Mouse (Mus musculus): ENCODE data around the gene Ptch1.
A peak's percentile ranks its signal among the peaks of the same experiment; 100 is the strongest.

Ptch1 gene

DNA sequence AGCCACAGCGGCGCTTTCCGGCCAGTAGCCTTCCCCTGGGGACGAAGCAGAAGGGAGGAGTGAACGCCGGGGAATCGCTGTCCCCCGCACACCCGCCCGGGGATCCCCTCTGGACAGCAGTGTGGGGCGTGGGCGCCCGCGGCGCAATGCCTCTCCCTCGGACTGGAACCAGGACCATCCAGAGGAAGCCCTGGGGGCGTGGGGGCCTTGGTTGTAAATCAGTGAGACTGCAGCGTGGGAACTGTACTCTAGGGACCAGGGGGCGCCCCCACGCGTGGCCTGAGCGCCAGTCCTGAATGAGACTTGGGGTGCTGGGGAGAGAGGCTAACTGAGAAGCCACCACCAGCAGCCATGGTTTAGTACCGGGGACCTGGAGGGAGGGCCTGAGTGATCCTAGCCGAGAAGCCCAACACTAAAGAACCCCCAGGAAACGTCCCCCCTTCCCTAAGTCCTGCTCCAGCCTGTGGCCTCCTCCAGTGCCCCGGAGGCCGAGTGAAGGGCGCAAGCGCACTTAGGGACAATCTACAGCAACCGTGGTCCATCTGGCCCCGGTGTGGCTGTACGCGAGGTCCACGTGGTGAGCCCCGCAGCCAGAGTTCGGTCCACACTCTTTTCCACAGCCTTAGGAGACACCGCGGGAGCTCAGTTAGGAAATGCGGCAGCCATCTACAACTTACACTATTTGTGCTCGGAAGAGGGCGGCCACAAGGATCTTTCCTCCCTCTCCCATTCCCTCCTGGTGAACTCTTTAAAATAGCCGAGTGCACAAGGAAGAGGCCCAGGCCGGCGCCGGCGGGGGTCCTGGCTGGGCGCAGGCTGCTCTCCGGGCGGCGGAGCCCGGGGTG, 9.4 kb downstream of the Ptch1 start:
- DNase-seq (ENCODE audit: low spot score), result no peak

DNA sequence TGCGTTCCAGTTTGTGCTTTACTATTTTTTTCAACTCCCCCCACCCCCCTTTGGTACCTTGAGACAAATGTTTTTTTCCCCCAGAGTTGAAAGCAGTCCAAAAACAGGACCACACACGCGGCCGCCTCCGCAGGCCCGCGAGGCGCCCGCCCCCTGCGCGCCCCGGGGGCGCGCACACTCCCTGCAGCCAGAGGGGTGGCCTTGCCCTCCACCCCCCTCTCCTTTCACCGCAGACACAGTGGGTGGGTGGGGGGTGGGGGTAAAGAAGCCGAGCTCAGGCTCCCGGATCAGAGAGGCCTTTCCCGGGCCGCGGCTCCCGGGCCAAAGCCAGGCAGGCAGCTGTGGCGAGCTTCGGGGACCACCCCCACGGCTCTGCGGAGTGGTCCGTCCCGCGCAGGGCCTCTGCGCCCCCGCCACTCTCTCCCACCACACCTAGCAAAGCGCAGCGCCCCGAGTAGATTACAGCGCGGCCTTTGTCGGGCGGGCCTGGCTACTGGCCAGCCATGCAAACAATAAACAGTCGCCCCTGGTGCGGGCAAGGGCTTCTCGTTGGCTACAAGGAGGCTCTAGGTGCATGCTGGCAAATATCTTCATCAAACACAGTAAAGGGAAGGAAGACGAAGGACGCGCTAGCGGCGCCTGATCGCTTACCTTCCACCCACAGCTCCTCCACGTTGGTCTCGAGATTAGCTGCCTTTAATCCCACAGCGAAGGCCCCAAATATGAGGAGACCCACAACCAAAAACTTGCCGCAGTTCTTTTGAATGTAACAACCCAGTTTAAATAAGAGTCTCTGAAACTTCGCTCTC, 10.2 kb downstream of the Ptch1 start:
- peak; percentile 24 for DNase-seq (ENCODE audit: low spot score)

DNA sequence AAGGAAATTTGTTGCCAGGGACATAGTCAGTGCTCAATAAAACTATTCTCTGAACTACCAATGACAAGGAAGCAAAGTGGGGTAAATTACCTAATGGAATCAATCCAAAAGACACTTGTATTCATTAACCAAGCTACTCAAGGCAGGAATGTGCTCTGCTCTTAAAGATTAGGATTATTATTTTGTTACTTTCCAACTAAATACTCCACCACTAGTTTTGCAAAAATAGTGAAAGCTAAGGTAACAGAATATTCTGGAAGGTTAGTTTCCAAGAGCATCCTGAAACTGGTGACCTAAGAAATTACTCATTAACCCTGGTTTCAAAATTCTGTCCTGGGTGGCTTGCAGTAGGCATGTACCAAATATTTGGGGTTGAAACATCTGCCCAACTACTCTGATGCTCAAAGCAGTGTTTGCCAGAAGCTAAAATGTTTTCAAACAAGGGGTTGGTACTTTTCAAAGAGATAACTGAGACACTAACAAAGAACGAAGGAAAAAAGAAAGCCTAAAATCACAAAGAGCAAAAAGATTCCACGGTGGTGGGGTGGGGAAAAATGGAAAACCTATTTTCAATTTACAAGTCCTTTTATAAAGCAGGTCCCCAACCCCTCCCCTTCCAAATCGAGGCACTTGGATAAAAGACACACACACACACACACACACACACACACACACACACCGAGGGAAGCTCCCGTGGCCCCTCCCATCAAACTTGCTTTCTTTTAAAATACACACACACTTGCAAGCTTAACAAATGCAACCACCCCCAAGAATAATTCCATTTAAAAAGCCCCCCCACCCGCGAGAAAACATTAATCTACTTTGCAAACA, 11.0 kb downstream of the Ptch1 start:
- DNase-seq (ENCODE audit: low spot score), result no peak

DNA sequence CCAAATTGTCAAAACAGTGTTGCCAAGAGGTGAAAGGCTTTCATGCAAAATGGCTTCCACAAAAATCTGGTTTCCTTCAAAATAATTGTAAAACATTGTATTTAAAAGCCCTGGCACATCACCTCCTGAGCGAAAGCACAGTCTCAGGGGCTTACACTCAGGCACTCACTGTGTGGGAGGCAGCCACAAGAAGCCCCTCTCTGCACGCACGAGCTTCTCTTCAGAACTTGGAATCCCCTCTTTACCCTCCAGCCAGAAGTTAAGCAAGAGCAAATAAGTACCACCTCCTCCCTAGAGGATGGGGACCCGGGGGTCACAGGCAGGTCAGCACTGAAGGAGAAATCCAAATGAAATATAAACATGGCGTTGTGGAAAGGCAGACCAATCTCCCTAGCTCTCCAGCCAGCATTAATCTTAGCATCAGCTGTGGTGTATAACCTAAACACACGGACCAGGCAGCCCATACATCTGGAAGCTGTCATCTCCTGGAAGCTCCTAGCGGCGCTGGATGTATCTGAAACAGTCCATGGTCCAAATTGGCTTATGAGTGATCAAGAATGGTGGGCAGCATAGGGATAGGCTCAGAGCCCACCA, 15.0 kb downstream of the Ptch1 start:
- DNase-seq (ENCODE audit: low spot score), result no peak

DNA sequence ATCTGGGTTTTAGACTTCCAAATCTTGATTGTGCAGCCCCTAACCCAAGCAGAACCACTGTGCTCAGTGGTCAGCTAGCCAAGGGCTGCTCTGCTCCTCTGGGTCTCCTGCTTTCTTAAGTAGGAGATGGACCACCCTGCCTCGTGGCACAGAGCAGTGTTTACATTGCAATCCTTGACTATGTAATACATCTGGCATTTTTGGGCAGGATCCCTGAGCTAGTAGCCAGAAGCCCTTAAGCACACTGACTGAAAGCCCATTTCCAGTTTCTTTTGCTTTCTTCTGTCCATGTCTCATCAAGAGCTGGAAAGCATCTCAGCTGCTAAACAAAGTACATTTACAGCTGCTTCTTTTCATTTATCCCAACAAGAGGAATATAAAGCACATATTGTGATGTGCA, 17.0 kb downstream of the Ptch1 start:
- DNase-seq (ENCODE audit: low spot score), result no peak

DNA sequence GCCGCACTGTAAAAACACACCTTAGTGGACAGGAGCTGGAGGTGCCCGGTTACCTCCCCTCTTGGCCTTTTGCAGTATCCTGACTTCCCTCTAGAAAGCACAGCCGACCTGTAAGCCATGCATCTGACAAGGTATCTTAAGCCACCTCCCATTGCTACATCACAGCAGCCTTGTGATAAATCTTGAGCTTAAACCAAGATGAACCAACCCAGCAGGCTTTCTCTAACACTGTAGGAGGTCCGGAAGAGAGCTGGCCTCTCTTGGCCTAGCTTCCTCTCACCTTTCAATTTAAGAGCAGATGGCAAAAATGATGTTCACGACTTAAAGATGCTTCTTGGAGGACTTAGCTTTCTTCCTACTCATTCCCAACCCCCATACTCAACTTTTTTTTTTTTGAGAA, 17.5 kb downstream of the Ptch1 start:
- no peak for DNase-seq (ENCODE audit: low spot score)

DNA sequence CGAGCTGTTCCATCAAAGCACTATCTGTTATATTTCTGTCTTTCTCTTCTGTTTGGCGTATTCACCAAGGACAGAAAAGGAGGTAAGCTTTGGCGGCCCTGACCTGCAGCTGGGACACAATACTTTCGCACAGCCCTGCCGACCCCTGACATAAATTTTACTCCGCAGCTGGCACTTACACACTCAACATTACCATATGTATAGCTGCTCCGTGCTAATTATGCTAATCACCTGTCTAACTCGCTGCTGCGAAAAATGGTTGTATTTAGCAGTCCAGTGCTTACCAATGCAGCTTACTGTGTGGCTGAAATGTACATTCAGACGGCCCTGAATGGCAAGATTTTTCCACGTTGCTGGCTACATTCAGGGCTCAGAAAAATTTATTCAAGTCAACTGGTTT, 18.8 kb downstream of the Ptch1 start:
- no peak for DNase-seq (ENCODE audit: low spot score)

DNA sequence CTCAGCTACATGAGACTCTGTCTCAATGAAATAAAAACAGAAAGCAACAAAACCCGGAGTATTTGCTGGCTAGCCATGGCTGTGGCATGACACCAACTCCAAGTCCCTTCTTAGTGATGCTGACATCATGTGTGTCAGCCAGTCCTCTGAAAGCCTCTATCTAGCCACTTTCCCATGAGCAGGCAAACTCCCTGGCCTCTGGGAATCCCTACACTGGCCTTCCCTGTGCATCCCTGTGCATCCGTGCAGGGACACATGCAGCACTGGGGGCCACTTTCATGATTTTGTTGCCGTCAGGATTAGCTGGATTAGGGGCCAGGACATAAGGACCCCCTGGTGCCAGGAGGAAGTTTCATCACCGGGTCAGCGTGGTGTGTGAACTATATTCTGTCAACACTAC, 20.0 kb downstream of the Ptch1 start:
- DNase-seq (ENCODE audit: low spot score), result no peak

DNA sequence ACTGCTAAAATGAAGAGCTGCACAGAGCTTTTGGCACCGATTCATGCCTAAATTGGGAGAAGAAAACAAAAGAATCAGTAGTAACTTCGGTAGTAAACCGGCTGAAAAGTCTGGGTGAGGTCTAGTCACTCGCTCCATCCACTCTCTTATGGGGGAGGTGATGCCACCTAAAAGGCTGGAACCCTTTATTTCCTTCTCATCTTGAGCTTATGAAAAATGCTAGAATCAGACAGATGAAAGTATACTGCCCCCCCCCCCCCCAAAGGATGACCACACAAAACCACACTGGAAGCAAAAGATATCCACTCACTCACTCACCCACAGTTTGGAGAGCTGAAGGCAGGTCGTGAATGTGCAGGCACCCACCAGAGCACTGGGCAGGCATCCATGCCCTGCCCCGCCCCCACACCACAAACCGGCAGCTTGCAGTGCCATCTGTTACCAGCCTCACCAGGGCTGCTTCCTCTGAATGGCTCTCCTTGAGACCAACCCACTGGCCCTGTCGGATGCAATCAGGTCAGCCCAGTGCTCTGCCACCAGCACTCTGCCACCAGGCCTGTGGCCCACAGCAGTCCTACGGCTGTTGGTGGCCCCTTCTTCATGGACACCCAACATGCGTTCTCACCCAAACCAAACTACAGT, 21.0 kb downstream of the Ptch1 start:
- no peak for DNase-seq (ENCODE audit: low spot score)

DNA sequence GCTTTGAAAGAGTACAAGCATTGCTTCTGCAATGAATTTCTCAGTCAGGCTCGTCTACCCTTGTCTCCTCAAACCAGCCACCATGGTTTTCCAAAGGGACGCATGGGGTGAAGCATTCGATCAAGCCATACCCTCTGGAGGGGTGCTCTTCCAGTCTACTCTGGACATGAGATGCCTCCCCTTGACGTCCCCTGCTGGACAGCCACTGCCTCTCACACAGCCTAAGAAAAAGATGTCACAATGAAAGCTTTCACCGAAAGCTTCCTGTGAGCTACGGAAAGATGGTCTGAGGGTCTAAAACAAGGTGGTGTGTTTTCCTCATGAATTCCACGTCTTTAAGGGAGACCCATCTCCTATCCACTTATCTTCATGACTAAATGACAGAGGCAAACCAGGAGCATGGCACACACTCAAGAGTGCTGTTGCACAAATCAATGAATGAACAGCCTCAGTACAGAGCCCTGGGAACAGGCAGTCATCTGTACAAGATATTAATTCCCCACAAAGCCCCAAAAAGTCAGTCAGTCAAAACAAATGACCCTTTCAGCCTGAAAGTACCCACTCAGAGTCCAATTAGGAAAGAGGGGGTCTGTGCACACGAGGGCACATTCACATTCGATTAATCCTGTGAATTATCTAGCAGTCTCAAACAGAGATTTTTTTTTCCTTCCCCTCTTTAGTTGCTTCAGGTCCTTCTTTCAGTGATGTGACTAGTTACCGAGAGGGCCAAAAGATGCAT, 21.7 kb downstream of the Ptch1 start:
- no peak for DNase-seq (ENCODE audit: low spot score)

DNA sequence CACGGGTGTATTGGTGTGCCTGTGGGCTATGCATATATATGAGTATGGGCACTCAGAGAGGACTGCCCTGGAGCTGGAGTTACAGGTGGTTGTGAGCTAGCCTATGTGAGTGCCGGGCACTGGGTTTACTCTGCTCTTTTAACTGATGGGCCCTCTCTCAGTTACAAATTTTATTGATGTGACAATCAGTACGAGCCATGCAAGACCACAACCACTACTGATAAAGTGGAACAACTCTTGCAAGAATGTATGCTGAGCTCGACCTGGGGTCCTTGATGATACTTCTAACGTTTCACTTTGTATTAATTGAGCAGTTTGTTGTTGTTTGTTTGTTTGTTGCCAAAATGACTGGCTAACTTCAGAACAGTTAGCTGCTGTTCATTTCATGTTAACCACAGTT, 23.0 kb downstream of the Ptch1 start:
- DNase-seq (ENCODE audit: low spot score), result no peak

DNA sequence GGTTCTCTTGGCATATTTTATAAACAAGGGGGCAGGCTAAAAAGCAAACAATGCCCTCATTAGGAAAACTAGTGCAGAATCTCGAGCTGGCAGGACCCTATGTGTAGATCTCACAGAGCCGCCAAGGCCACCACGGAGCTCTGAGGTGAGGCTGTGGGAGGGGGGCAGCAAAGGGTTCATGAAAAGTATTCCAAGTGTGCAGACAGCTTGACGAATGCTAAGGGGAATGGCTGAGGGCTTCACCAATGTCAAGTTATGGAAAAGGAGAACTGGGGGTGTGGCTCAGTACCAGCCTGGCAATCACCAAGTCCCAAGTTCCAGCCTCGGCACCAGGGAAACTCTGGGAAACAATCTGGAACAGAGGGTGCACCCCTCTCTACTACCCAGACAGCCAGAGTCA, 24.2 kb downstream of the Ptch1 start:
- no peak for DNase-seq (ENCODE audit: low spot score)

DNA sequence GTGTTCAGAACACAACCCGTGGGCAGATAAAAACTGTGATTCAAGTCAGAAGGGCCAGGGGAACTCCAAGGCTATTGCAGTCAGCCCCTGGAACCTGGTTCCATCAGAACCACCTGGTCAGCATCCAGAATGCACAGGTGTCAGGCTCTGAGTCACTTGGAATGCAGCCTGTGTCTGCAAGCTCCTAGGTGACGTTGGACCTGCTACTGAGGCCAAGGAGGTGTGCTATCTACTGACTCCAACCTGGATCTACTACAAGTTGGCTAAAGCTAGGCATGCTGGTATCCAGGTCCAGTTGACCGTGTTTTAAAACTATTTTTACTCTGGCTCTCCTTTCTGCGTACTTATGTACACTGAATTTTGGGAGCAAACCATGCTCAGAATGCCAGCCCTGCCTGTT, 24.8 kb downstream of the Ptch1 start:
- DNase-seq (ENCODE audit: low spot score), result no peak

DNA sequence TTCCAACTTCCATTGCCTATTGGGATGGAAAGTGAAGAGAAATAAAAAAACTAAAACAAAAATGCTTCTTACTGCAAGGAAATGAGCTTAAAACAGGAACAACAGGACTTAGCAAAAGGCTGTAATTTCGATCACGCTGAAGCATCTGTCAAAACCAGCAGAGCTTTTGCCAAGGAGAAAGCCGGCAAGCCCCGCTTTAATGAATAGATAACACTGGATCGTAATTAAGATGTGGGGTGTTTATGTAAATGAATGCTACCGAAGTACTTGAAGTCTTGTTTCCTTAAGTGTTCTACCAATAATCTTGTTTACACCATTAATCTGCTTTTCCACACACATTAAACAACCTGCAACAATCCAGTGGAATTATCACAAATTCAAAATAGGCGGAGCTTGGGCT, 28.1 kb downstream of the Ptch1 start:
- no peak for DNase-seq (ENCODE audit: low spot score)

DNA sequence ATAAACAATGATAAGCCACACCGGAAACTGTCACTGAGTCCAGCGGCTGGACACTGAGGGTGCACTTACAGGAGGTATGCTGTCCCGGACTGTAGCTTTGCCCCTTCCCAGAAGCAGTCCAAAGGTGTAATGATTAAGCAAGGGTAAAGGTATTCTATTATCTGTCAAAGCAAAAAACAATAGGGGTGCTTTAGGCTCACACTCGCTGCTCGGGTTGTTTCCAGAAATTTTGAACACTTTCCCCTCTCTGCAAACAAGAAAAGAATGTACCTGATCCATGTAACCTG, 28.5 kb downstream of the Ptch1 start:
- DNase-seq (ENCODE audit: low spot score), result no peak

DNA sequence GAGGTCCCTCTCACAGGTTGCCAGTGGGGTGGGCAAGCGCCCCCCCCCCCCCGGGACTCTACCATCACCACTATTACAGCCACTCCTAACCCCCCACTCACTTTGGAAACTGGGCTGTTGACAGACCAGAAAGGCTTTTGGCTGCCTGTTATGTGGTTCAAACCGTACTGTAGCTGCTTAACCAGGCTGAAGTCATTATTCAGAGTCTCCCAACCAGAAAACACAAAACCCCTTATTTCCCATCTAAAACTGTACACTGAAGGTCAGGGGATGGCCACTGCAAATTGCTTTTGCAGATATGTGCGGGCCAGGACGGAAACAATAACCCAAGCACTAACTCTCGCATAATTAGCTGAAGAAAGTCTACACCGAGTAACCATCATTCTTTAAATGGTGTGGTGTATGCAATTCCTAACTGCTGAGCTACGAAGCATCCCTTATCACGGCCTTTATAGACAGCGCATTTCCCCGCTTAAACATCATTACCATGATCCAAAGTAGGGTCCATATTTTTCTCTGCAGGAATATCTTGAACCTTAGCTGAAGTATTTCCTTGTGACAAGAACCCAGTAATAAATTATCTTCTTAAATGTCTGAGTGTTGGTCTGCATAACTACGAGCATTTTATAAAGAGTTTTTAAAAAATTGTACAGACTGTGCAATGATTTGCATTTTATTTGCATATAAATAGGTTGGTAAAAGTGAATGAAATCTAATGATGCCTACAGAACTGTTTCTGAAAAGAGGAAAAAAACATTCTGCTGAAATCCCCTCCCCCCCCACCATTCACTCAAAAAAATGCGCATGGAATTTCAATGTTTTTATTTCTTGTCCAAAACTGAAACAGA, 29.1 kb downstream of the Ptch1 start:
- no peak for DNase-seq (ENCODE audit: low spot score)

DNA sequence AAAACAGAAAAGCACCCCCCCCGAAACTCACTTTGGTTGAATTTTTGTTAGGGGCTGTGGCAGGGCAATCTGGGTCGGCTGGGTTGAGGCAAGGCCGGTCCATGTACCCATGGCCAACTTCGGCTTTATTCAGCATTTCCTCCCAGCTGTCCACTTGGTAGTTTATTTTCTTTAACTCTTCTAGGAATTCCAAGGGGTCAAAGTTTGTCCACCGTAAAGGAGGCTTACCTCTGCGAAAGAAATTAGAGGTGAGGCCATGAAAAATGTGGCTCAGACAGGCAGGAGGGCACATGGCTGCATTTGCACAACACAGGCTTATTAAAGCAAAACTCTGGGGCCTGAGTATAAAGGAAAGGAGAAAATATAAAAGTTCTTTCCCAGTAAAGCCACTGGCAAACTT, 29.9 kb downstream of the Ptch1 start:
- DNase-seq (ENCODE audit: low spot score), result no peak

DNA sequence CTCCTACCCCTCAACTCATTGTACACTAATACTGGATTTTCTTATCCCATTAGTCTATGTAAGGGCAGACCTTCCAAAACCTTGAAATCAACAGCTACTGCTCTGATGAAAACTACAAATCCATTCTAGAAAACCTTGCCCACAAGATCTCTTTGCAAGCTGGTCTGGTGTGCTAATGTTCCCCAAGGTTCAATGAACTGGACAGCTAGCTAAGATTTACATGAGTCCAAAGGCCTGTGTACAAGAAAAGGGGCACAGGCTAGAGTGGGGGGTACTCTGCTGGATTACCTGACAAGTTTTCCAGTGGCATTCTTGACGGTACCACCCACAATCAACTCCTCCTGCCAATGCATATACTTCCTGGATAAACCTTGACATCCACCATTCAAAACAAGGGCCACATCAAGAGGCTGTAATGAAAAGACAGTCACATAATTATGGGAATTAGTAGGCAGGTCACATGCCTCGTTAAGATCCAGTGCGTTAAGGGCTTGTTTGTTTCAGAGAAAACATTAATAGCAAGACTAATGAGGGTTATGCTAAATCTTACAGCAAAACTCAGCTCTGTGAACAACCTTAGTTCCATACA, 30.5 kb downstream of the Ptch1 start:
- DNase-seq (ENCODE audit: low spot score), result no peak

DNA sequence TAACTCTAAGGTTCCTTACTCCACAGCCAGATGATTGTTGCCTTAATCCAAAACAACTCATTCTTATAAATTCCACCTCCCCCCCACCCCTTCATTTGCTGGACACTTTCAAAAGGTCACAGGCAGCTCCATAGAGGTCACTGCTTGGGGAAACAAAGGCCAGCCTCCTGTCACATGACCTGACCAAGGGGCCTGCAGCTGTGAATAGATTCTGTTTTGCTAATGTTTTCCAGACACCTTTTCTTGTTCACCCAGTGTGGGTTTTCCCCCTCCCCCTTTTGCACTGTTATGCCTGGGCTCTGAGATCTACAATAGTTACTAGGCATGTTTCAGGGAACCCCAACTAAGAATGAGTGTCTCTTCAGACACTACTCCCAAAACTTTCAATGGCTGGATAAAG, 31.9 kb downstream of the Ptch1 start:
- no peak for DNase-seq (ENCODE audit: low spot score)

DNA sequence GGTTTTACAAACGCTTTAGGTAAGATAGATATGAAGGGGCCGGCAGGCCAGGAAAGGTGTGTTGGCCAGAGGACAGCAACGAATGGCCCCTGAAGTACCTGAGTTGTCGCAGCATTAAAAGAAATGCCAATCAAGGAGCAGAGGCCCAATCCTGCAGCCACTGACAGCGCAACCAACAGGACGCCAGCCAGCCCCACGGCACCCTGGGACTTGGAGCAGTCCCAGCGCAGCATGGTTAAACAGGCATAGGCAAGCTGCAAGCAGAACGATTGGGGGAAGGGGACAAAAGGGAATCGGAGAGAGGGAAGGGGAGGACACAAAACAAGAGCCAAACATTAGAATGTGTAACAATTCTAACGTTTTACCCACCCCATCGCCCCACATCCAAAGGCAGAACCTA, 32.8 kb downstream of the Ptch1 start:
- no peak for DNase-seq (ENCODE audit: low spot score)

Measured in urinary bladder, postnatal 10 days (tissue).